Mouse (Mus musculus) lung, postnatal 0 days (tissue): ENCODE measurements around the gene Piezo1. TPM values are rescaled to one million over a fixed set of nuclear protein-coding genes. Genes with fewer than 3 reads are reported as not detected.

Experiments used
- ATAC-seq: fragments of 200-750 bp; cut with Nextera tagmentation; 2 replicates; pipeline ENCODE4 v1.8.0; 2017; ENCODE audit warnings: moderate library complexity
- DNase-seq: peaks from one replicate; pipeline ENCODE4 v3.0.0-alpha.2; 2016; ENCODE audit warnings: low spot score
- H3K27ac ChIP-seq: fragments of 300-500 bp; sonication (generic); 2 replicates; pipeline ENCODE4 v1.5.1; 2014; ENCODE audit warnings: antibody characterized with exemption, mild to moderate bottlenecking, low read length, mixed read lengths
- H3K27me3 ChIP-seq: fragments of 300-500 bp; sonication (generic); replicated peaks from 2 replicates; pipeline ENCODE4 v1.6.1; 2014; ENCODE audit warnings: low read length, mixed read lengths; ENCODE audit not compliant: insufficient read depth
- H3K36me3 ChIP-seq: fragments of 300-500 bp; sonication (generic); 2 replicates; pipeline ENCODE4 v1.6.1; 2014; ENCODE audit warnings: low read length, mixed read lengths; ENCODE audit not compliant: insufficient read depth
- H3K4me1 ChIP-seq: fragments of 300-500 bp; sonication (generic); 2 replicates; pipeline ENCODE4 v1.6.1; 2014; ENCODE audit warnings: antibody characterized with exemption, low read depth, low read length, mixed read lengths; ENCODE audit not compliant: insufficient read depth
- H3K4me2 ChIP-seq: fragments of 300-500 bp; sonication (generic); replicated peaks from 2 replicates; pipeline ENCODE4 v1.6.1; 2014; ENCODE audit warnings: low read depth, mild to moderate bottlenecking, low read length, moderate library complexity, mixed read lengths
- H3K4me3 ChIP-seq: fragments of 300-500 bp; sonication (generic); 2 replicates; pipeline ENCODE4 v1.5.1; 2014; ENCODE audit warnings: low read depth, low read length
- H3K9ac ChIP-seq: fragments of 300-500 bp; sonication (generic); replicated peaks from 2 replicates; pipeline ENCODE4 v1.6.1; 2014; ENCODE audit warnings: low read depth, mild to moderate bottlenecking
- H3K9me3 ChIP-seq: fragments of 300-500 bp; sonication (generic); 2 replicates; pipeline ENCODE4 v1.6.1; 2016; ENCODE audit warnings: low read length, mixed read lengths
- CTCF ChIP-seq: IDR thresholded peaks from 2 replicates; pipeline ENCODE4 v1.5.1; 2016; ENCODE audit warnings: antibody characterized with exemption, mild to moderate bottlenecking
- EP300 ChIP-seq: IDR thresholded peaks from 2 replicates; pipeline ENCODE4 v1.6.1; 2016; ENCODE audit warnings: antibody characterized with exemption, mild to moderate bottlenecking, control low read depth
- WGBS: fragments of 180-500 bp; shearing (Covaris S2); extraction: QIAGEN DNeasy Blood & Tissue Kit; methylation state at CpG from one replicate; pipeline ENCODE4 v1.1.7; 2014; 5-methylcytosine and 5-hydroxymethylcytosine counted together
- polyA plus RNA-seq: library from polyadenylated mRNA; unstranded; fragments of >200 nt; fragmentation: Nextera tagmentation; extraction: Ambion mirVana; gene quantifications from 2 replicates; pipeline ENCODE4 v1.2.1, GENCODE M21; 2015

The Piezo1 gene
- polyA plus RNA-seq, 1 experiment from 2014 or later, result 27.3 TPM

- Histone ChIP-seq H3K4me3 (no peak overlapping the region), H3K27ac (no peak overlapping the region), H3K27me3 (no peaks in the 10 kb centered on the region), H3K9ac (no peak overlapping the region), H3K4me2 (no peak overlapping the region), H3K36me3 (no peaks in the 10 kb centered on the region), H3K9me3 (no peaks in the 10 kb centered on the region), H3K4me1 (no peaks in the 10 kb centered on the region)
- DNase-seq (no peak), ATAC-seq (no peak)
- WGBS, result 77% methylated on average over 7 of the region's 7 CpGs
- no peak for TF ChIP-seq CTCF
- TF ChIP-seq EP300, result no peak
Observed at GRCm38 (mm10) chr8:122586171-122586570, 35.0 kb upstream of the Piezo1 start.

DNA sequence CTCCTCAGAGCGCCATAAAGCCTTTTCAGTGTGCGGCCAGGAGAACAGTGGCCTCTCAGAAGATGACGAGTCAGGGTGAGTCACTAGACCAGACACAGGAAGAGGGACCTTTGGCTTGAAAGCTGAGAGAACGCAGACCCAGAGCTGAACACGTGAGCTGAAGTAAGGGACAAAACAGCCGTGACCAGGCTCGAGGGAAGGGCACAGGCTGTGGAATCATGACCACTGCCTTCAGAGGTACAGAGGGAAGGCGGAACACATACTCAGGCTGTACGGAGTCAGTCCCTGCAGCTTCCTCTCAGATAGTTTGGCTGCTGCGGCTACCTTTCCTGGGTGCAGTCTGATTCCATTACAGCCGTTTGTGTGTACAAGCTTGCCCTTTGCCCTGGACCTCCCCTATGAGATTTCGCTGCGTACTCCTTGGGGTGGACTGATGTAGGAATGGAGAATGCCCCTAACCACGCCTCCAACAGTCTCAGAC, 34.3 kb upstream of the Piezo1 start:
- H3K4me1 ChIP-seq, result no peaks in the 10 kb centered on the region
- 34% methylated on average over 14 of the region's 14 CpGs for WGBS
- no peaks in the 10 kb centered on the region for H3K27me3 ChIP-seq
- H3K27ac ChIP-seq, result no peak overlapping the region
- no peak for TF ChIP-seq EP300
- TF ChIP-seq CTCF, result no peak
- H3K36me3 ChIP-seq, result no peaks in the 10 kb centered on the region
- no peak overlapping the region for H3K4me2 ChIP-seq
- H3K9ac ChIP-seq, result no peak overlapping the region
- ATAC-seq (peak; percentile 52), DNase-seq (peak; percentile 48)
- no peak overlapping the region for H3K4me3 ChIP-seq
- no peaks in the 10 kb centered on the region for H3K9me3 ChIP-seq

GRCm38 (mm10) chr8:122584981-122585380, 33.9 kb upstream of the Piezo1 start:
- 82% methylated on average over 9 of the region's 9 CpGs for WGBS
- H3K27ac ChIP-seq, result no peak overlapping the region
- ATAC-seq, result no peak

GRCm38 (mm10) chr8:122580926-122581325, 29.8 kb upstream of the Piezo1 start:
- no peak for TF ChIP-seq EP300
- no peak for TF ChIP-seq CTCF
- no peak overlapping the region for H3K4me2 ChIP-seq
- H3K4me1 ChIP-seq, result peaks cover 9% of the 10 kb centered on the region; the same call in 1 of the 2 replicates
- H3K9me3 ChIP-seq, result no peaks in the 10 kb centered on the region
- DNase-seq (no peak), ATAC-seq (no peak)
- H3K4me3 ChIP-seq, result no peak overlapping the region
- H3K27me3 ChIP-seq, result no peaks in the 10 kb centered on the region
- WGBS, result 26% methylated on average over 15 of the region's 15 CpGs
- no peaks in the 10 kb centered on the region for H3K36me3 ChIP-seq
- H3K27ac ChIP-seq, result no peak overlapping the region
- no peak overlapping the region for H3K9ac ChIP-seq

More at GRCm38 (mm10) chr8:122584981-122585380, 33.9 kb upstream of the Piezo1 start:
- no peak for DNase-seq
- TF ChIP-seq EP300 (no peak), CTCF (no peak)
- no peak overlapping the region for H3K4me2 ChIP-seq
- H3K4me3 ChIP-seq, result no peak overlapping the region
- H3K9ac ChIP-seq, result no peak overlapping the region
- H3K4me1 ChIP-seq, result no peaks in the 10 kb centered on the region
- no peaks in the 10 kb centered on the region for H3K9me3 ChIP-seq
- H3K27me3 ChIP-seq, result no peaks in the 10 kb centered on the region
- no peaks in the 10 kb centered on the region for H3K36me3 ChIP-seq

DNA sequence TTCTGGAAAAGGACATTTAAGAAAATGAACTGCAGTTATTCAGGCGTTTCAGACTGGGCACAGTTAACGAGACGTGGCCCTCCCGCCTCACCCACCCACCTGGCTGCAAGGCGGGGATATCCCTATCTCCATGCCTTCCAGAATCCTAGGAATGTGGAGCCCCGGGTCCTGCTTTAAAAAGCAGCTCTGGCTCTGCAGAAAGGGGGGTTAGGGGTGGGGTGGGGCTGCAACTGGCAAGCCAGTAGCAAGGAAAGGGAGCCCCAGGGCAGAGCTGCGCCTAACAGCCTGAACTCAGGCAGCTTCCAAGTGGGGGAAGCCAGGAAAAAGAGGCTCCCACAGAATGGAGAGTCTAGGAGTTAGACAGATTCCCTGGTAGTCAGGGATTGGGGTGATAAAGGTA, 28.1 kb upstream of the Piezo1 start:
- no peaks in the 10 kb centered on the region for H3K36me3 ChIP-seq
- no peak overlapping the region for H3K9ac ChIP-seq
- TF ChIP-seq EP300, result no peak
- TF ChIP-seq CTCF, result no peak
- WGBS, result 32% methylated on average over 7 of the region's 7 CpGs
- no peaks in the 10 kb centered on the region for H3K9me3 ChIP-seq
- no peak for ATAC-seq
- H3K4me2 ChIP-seq, result no peak overlapping the region
- no peaks in the 10 kb centered on the region for H3K27me3 ChIP-seq
- no peak overlapping the region for H3K27ac ChIP-seq
- DNase-seq, result no peak
- H3K4me3 ChIP-seq, result no peak overlapping the region
- peaks cover 21% of the 10 kb centered on the region; the same call in 1 of the 2 replicates for H3K4me1 ChIP-seq

- Histone ChIP-seq H3K27me3 (no peaks in the 10 kb centered on the region), H3K4me3 (peak overlapping the region; percentile 61; the same call in 1 of the 2 replicates), H3K27ac (no peak overlapping the region; the same call in 1 of the 2 replicates), H3K4me1 (peaks cover 21% of the 10 kb centered on the region; the same call in 1 of the 2 replicates), H3K9ac (no peak overlapping the region), H3K36me3 (no peaks in the 10 kb centered on the region), H3K4me2 (peak overlapping the region; percentile 95), H3K9me3 (no peaks in the 10 kb centered on the region)
- DNase-seq, result no peak
- TF ChIP-seq CTCF (no peak), EP300 (no peak)
- 22% methylated on average over 10 of the region's 10 CpGs for WGBS
- ATAC-seq, result peak; percentile 10; the same call in 1 of the 2 replicates
Observed at GRCm38 (mm10) chr8:122577116-122577515, 26.0 kb upstream of the Piezo1 start.
